Mouse (Mus musculus): Measurements from ENCODE around the gene Kap. TPM values are rescaled to one million over a fixed set of nuclear protein-coding genes. Genes with fewer than 3 reads are reported as not detected.
"Not testable (repeated sequence)": the region's sequence is repeated elsewhere in the genome, so short reads cannot be mapped to it uniquely, and the experiment has no call there.

Gene Kap
- polyA plus RNA-seq (2016; fragmentation: Nextera tagmentation; extraction: Ambion mirVana) = not detected in 2 replicates

DNA sequence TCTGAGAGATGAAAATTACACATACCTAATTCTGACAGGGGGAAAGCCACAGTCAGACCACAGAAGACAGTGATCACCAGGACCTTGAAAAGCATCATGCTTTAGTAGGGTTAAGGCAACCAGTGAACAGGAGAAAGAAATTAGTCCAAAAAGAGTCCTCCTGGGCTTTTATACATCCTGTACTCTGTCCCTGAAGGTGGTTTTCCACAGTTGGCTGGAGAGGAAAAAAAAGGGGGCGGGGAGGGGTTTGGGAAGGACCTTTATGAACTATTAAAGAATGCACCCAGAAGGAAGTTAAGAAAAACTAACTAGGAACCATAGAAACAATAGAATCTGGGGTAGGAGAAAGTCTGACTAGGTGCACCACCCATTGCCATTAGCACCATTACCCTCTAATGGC lies at the start of gene Kap:
TSS of gene Kap (minus strand) at position 237 of the 400 bp plus-strand sequence.
- Histone ChIP-seq H3K9me3 (replicated peaks) (no peaks in the 10 kb centered on the region), H3K27me3 (replicated peaks) (no peaks in the 10 kb centered on the region), H3K4me2 (no peak within 1 kb of the TSS), H3K9ac (no peak within 1 kb of the TSS), H3K4me3 (no peak within 1 kb of the TSS), H3K4me1 (no peaks in the 10 kb centered on the region), H3K27ac (no peak within 1 kb of the TSS), H3K36me3 (no peaks in the 10 kb centered on the region)
- no peak for ATAC-seq
- 75% methylated on average over 1 of the region's 1 CpGs for WGBS (ENCODE audit: insufficient replicate concordance)

DNA sequence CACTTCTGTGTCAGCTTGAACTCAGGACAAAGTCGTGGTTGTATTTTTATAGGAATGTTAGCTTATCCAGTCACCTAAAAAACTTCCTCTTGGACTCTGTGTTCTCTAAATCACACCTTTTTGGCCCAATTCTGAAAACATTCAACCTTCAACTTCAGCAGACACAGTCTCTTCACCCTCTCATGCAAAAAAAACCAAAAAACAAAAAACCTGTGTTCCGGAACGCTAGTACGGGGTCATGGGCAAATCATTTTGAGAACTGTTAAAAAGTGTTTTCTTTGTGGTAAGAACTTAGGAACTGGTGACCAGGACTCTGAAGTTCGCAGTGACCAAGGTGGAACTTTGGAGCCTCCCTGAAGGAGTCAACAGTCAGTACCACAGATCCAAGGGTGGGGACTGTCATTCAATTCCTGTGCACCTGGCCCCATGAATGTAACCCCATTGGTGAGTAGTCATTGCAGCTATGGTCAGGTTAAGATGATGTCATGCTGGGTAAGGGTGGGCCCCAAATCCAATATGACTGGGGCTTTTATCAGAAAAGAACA lies 32.4 kb upstream of the Kap start:
- Histone ChIP-seq H3K27me3 (replicated peaks) (no peaks in the 10 kb centered on the region), H3K4me3 (no peak overlapping the region), H3K4me1 (no peaks in the 10 kb centered on the region), H3K4me2 (no peak overlapping the region), H3K9me3 (replicated peaks) (no peaks in the 10 kb centered on the region), H3K9ac (no peak overlapping the region), H3K36me3 (no peaks in the 10 kb centered on the region), H3K27ac (no peak overlapping the region)
- WGBS (ENCODE audit: insufficient replicate concordance) = 68% methylated on average over 5 of the region's 5 CpGs
- ATAC-seq = no peak

DNA sequence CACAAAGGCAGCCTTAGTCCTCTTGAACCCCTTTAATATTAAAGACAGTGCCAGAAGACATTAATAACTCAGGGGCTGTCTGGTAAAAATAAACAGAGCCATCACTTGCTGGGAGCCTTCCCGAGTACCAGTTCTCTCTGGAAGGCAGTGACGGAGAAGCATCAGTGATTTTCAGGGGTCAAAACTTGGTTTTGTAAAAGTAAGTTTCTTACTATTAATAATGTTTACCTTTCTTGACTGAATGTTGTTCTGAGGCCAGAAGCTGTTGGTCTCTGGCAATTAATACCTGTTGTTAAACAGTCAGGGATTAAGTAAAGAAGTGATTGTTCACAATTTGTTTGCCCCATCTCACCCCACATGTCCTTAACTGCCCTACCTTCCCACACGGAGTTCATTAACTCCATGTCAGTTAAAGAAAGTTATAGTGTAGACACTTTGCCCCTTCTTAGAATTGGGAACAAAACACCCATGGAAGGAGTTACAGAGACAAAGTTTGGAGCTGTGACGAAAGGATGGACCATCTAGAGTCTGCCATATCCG lies 30.0 kb upstream of the Kap start:
- Histone ChIP-seq H3K9ac (no peak overlapping the region), H3K4me2 (no peak overlapping the region), H3K36me3 (no peaks in the 10 kb centered on the region), H3K9me3 (replicated peaks) (no peaks in the 10 kb centered on the region), H3K27ac (no peak overlapping the region), H3K27me3 (replicated peaks) (no peaks in the 10 kb centered on the region), H3K4me3 (no peak overlapping the region), H3K4me1 (no peaks in the 10 kb centered on the region)
- no peak for ATAC-seq
- 61% methylated on average over 5 of the region's 5 CpGs for WGBS (ENCODE audit: insufficient replicate concordance)

DNA sequence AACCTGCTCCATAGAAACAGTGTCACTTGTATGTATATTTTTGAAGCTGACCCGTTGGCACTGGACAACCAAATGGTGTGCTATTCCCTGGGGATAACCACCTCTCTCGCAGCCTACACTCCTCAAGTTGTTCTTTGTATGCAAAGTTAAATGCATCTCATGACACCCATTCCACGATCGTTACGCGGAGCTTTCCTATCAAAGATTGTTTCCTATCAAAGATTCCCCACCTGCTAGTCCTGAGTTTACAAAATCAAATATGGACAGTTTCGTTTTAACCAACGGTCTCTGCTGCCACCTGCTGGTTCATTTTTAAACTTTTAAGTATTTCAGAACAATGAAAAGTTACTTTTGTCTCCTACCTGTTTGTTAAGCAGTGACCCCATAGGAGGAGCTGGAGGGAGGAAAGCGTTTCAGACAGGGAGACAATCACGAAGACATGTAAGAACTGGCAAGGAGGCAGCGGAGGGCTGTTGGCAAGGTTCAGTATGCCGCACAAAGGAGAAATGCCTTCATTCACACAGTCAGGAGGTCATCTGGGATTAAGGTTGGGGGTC lies 22.4 kb upstream of the Kap start:
- no peaks in the 10 kb centered on the region for H3K27me3 ChIP-seq (replicated peaks)
- no peak overlapping the region for H3K9ac ChIP-seq
- H3K36me3 ChIP-seq = no peaks in the 10 kb centered on the region
- H3K4me1 ChIP-seq = no peaks in the 10 kb centered on the region
- no peak overlapping the region for H3K4me3 ChIP-seq
- ATAC-seq = no peak
- WGBS (ENCODE audit: insufficient replicate concordance) = 24% methylated on average over 12 of the region's 12 CpGs
- H3K27ac ChIP-seq = no peak overlapping the region
- H3K4me2 ChIP-seq = no peak overlapping the region
- no peaks in the 10 kb centered on the region for H3K9me3 ChIP-seq (replicated peaks)

DNA sequence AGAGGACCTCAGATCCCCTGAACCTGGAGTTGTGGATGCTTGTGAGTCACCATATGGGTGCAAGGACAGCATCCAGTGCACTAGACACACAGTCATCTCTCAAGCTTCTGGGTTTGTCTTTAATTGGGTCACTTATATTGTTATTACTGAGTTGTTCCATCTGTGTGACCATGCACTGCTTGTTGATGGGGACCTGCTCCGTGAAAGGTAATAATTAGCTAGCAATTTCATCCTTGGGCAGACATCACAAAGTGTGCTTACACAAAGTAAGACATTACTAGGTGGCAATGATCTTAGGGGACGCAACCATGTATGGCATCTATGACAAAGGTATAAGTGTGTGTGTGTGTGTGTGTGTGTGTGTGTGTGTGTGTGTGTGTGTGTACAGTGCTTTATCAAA lies 19.1 kb upstream of the Kap start:
- 58% methylated on average over 2 of the region's 2 CpGs for WGBS (ENCODE audit: insufficient replicate concordance)
- Histone ChIP-seq H3K9ac (no peak overlapping the region), H3K4me1 (no peaks in the 10 kb centered on the region), H3K36me3 (no peaks in the 10 kb centered on the region), H3K9me3 (replicated peaks) (no peaks in the 10 kb centered on the region), H3K27ac (no peak overlapping the region), H3K4me2 (no peak overlapping the region), H3K27me3 (replicated peaks) (no peaks in the 10 kb centered on the region), H3K4me3 (no peak overlapping the region)
- no peak for ATAC-seq

DNA sequence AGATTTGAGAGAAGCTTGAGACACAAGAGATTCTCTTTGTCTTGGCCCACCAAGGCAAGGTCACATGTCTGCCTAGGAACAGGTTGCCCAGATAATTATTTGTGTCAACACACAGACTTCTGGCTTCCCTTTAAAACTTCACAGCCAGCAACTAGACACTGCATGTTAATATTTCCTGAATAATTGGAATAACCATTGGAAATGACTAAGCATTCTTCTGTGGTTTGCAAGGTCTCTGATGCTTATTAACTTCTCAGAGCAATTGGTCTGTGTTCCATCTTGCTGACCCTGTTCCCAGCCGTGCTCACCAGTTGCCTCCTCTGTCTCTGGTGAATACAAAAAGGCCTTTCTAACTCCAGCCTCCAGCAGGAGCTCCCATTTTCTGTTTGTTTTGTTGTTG lies 17.6 kb upstream of the Kap start:
- Histone ChIP-seq H3K4me2 (no peak overlapping the region), H3K27me3 (replicated peaks) (no peaks in the 10 kb centered on the region), H3K27ac (no peak overlapping the region), H3K4me1 (no peaks in the 10 kb centered on the region), H3K9me3 (replicated peaks) (no peaks in the 10 kb centered on the region), H3K36me3 (no peaks in the 10 kb centered on the region), H3K9ac (no peak overlapping the region), H3K4me3 (no peak overlapping the region)
- no peak for ATAC-seq
- 47% methylated on average over 1 of the region's 1 CpGs for WGBS (ENCODE audit: insufficient replicate concordance)

DNA sequence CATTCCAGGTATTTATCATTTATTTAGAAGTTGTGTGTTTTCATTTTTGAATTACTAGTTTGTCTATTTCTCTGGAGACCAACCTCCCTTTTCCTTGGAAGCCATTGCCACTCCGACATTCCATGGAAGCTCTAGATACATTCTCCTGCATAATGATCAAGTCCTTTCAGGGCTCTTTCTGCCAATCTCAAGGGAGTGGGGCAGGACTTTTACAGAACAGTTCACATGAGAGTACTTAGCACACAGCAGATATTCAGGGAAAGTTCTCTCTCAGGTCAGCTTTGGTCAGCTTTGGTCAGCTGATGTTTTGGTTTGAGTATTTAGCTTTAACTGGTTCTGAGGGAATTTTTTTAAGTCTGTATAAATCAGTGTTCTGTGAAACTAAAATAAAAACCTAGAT lies 14.8 kb upstream of the Kap start:
- ATAC-seq = no peak
- 62% methylated on average over 1 of the region's 1 CpGs for WGBS (ENCODE audit: insufficient replicate concordance)
- H3K4me1 ChIP-seq = no peaks in the 10 kb centered on the region

DNA sequence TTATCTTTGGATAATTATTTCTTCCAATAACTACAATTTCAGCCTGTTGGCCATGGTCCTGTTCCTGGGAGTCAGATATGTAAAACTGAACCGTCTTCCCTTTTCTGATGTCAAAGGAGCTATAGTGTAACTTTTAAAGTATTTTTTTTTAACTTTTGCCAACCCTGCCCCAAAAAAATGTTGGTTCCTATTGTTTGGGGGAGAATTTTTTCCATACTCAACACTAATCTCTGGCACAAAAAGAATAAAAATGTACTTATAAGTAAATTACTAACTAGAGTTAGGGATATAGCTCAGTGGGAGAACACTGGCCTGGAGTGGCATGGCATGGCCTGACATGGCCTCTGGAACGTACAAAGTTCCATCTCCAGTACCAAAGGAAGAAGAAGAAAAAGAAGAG lies 2.3 kb upstream of the Kap start:
- H3K27ac ChIP-seq = no peak overlapping the region
- no peaks in the 10 kb centered on the region for H3K4me1 ChIP-seq
- no peak overlapping the region for H3K4me2 ChIP-seq
- H3K4me3 ChIP-seq = no peak overlapping the region
- no peaks in the 10 kb centered on the region for H3K36me3 ChIP-seq
- H3K27me3 ChIP-seq (replicated peaks) = no peaks in the 10 kb centered on the region
- 51% methylated on average over 2 of the region's 2 CpGs for WGBS (ENCODE audit: insufficient replicate concordance)
- no peak for ATAC-seq
- no peak overlapping the region for H3K9ac ChIP-seq
- H3K9me3 ChIP-seq (replicated peaks) = no peaks in the 10 kb centered on the region

More for the DNA sequence above, 14.8 kb upstream of the Kap start:
- H3K27ac ChIP-seq = no peak overlapping the region
- no peak overlapping the region for H3K9ac ChIP-seq
- no peaks in the 10 kb centered on the region for H3K27me3 ChIP-seq (replicated peaks)
- H3K9me3 ChIP-seq (replicated peaks) = no peaks in the 10 kb centered on the region
- H3K4me3 ChIP-seq = no peak overlapping the region
- H3K4me2 ChIP-seq = no peak overlapping the region
- H3K36me3 ChIP-seq = no peaks in the 10 kb centered on the region

DNA sequence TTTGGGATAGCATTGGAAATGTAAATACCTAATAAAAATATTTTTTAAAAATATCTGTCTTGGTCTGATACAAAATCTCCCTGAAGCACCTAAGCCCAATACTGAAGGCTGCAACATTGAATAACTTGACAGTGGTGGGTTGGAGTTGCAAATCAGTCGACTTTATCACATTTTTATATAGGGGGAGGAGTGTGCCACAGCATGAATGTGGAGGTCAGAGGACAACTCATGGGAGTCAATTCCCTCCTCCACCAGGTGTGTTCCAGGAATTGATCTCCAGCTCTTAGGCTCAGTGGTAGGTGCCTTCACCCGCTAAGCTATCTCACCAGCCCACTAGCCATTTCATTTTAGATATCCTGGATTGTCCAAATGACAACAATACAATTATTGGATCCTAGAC lies 4.2 kb downstream of the Kap start:
- 52% methylated on average over 2 of the region's 2 CpGs for WGBS (ENCODE audit: insufficient replicate concordance)
- ATAC-seq = no peak
- H3K36me3 ChIP-seq = no peaks in the 10 kb centered on the region

DNA sequence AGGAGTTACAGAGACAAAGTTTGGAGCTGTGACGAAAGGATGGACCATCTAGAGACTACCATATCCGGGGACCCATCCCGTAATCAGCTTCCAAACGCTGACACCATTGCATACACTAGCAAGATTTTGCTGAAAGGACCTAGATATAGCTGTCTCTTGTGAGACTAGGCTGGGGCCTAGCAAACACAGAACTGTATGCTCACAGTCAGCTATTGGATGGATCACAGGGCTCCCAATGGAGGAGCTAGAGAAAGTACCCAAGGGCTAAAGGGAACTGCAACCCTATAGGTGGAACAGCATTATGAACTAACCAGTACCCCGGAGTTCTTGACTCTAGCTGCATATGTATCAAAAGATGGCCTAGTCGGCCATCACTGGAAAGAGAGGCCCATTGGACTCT lies 4.7 kb downstream of the Kap start:
- not testable (repeated sequence) for H3K9ac ChIP-seq; ATAC-seq; H3K4me3 ChIP-seq; H3K4me2 ChIP-seq; H3K4me1 ChIP-seq; H3K27ac ChIP-seq; H3K9me3 ChIP-seq (replicated peaks); H3K27me3 ChIP-seq (replicated peaks); H3K36me3 ChIP-seq
- WGBS (ENCODE audit: insufficient replicate concordance) = 69% methylated on average over 6 of the region's 6 CpGs

More for the DNA sequence above, 4.2 kb downstream of the Kap start:
- Histone ChIP-seq H3K4me1 (no peaks in the 10 kb centered on the region), H3K27ac (no peak overlapping the region), H3K9ac (no peak overlapping the region), H3K27me3 (replicated peaks) (no peaks in the 10 kb centered on the region), H3K4me3 (no peak overlapping the region), H3K9me3 (replicated peaks) (no peaks in the 10 kb centered on the region), H3K4me2 (no peak overlapping the region)

DNA sequence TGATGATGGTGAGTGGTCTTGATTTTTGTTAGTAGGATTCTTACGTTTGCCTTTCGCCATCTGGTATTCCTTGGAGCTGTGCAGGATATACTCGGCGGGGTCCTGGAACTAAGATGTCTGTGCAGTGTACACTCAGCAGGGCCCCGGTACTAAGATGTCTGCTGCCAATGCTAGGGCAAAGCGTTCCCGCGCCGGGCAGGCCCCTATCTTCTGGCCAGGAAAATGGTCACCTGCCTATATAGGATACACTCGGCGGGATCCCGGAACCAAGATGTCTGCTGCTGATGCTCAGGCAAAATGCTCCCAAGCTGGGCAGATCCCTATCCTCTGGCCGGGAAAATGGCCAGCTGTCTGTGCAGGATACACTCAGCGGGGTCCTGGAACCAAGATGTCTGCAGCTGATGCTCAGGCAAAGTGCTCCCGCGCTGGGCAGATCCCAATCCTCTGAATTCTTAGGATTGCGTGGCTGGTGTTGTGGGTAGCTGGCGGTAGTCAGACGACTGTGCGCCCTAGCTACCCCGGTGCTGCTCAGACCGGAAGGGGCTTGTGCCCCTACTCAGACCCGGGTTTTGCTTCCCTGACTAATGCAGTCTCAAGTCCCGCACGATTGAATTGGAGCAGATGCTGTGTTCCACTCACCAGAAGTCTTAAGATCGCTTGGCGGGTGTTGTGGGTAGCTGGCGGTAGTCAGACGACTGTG lies 15.1 kb downstream of the Kap start:
- not testable (repeated sequence) for H3K9me3 ChIP-seq (replicated peaks); H3K4me1 ChIP-seq; H3K36me3 ChIP-seq; H3K4me2 ChIP-seq; H3K9ac ChIP-seq; ATAC-seq; H3K27ac ChIP-seq; H3K4me3 ChIP-seq; H3K27me3 ChIP-seq (replicated peaks)
- 67% methylated on average over 29 of the region's 29 CpGs for WGBS (ENCODE audit: insufficient replicate concordance)

DNA sequence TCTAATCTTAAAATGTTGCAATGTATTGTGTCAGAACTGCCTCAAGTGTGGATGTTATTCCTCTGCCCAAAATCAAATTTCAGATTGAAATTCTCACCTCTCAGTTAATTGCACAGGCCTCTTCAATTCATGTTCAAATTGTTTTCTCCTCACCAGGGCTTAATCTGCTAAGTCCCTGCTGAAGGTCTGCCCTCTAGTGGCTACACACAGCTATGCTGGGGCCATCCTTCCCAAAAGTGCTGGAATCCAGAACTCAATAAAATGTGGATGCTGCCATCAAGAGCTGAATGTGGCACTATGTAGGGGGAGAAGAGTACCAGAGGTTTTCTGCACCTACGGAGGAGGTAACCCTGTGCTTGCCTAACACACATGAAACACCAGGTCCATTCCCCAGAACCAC lies 41.2 kb downstream of the Kap start:
- Histone ChIP-seq H3K4me1 (no peaks in the 10 kb centered on the region), H3K4me3 (no peak overlapping the region), H3K9ac (no peak overlapping the region), H3K36me3 (no peaks in the 10 kb centered on the region), H3K27ac (no peak overlapping the region), H3K9me3 (replicated peaks) (no peaks in the 10 kb centered on the region), H3K4me2 (no peak overlapping the region), H3K27me3 (replicated peaks) (no peaks in the 10 kb centered on the region)
- 45% methylated on average over 1 of the region's 1 CpGs for WGBS (ENCODE audit: insufficient replicate concordance)
- no peak for ATAC-seq
